Mouse (Mus musculus): ENCODE results near the gene Ldlr.
"Not testable (repeated sequence)": the region's sequence is repeated elsewhere in the genome, so short reads cannot be mapped to it uniquely, and the experiment has no call there.

Ldlr gene

DNA sequence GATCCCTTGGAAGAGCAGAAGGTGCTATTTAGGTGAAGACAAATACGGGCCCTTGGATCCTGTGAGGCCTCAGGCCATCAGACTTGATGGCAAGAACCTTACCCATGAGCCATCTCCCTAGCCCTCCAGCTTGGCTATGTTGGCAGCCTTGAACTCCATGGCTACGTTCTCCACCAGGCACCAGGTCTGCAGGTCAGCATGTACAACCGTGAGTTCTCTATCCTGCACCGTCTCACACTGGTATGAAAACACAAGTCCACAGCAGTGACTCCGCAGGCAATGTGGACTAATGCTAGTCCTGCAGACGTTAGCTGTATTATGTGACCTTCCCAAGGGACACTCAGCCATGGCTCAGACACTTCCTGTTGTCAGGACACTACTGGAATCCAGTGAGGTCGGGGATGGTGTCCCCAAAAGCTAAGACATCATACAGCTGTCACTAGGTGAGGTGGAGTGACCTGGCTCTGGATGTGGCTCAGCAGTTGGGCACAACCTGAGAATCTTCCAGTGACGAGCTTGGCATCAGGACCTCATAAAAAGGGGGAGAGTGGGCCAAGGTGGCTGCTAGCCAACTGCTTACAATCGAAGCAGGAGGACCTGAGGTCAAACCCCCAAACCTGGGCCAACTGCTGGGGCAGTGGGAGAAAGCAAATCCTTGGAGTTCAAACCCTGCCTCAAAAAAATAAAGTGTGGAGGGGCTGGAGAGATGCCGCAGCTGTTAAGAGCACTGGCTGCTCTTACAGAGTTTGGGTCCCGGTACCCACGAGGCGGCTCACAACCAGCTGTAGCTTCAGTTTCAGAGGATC is 31.4 kb downstream of the Ldlr start:
- no peak for DNase-seq (ENCODE audit: extremely low read depth, low read depth)

DNA sequence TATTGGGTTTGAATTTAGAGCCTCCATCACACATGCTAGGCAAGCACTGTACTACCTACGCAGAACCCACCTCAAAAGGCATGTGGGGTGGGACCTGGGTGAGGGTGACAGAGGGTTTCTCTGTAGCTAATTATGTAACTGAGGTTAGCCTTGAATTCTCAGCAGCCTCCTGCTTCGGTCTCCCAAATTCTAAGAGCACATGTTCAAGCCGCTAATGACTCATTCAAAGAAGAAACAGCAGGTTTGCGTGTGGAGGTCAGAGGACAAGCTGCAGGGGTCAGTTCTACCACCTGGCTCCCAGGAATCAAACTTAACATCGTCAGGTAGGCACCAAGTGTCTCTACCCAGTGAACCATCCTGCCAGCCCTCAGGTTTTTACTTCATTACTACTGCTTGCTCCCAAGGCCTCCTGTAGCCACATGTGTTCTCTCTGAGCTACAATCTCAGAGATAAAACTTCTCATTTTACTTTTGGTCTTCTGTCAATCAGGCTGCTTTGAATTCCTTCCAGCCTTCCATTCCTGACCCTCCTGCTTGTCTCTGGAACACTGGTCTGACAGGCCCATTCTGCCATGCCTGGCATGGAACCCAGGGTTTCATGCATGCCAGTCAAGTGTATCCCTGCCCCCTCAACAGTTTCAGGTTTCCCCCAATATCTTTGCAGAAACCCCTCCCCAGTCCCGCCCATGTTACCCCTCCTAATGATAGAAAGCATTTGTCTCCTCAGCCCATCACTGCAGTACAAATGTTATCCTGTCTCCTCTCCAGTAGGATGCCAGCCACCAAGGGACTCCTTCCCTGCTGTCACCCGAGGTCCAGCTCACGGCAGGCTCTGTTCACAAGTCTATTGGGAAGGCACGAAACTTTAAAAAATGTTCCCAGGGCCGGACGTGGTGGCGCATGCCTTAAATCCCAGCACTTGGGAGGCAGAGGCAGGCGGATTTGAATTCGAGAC is 35.6 kb downstream of the Ldlr start:
- no peak for DNase-seq (ENCODE audit: extremely low read depth, low read depth)

GRCm38 (mm10) chr9:21759718-21760117 is 36.4 kb downstream of the Ldlr start:
- peak; percentile 25 for DNase-seq (ENCODE audit: extremely low read depth, low read depth)

DNA sequence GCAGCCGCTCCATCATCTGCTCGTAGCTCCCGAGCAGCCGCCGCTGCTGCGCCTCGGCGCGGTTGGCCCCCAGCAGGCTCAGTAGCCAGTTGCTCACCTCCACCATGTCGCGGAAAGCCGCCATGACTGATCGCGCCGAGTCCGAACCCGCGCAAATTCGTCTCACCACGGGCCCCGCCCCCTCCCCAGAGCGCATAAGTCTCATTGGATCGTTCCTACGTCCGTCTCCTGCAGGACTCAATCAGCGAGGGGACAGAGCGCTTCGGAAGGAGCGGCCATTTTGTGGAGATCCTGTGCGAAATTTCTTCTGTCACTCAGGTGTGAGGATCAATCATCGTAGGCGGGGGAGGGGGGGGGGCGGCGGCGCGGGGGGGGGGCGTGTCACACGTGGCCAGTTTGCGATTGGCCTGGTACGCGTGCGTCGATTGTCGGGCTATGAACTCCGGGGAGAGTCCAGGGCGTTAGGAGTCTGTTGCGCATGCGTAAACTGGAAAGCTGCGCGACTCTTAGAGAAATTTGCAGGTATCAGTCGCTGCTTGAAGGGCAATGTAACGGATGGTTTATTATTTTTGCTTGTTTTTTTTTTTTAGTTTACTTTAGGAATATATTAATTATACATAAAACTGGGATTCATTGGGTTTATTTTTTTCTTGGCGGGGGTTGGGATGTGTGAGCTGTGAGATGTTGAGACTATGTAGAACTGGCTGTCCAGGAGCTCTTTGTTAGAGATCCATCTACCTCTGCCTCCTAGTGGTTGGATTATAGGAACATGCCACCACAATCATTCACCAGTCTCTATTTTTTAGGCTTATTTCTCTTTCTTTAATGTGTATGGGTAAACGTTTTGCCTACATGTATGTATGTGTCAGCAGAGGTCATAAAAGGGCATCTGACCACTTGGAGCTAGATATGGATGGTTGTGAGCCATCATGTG is 37.1 kb downstream of the Ldlr start, which contains the start of gene Spc24:
TSS of gene Spc24 (minus strand) at position 149 of the 934 bp plus-strand sequence.
- DNase-seq (ENCODE audit: extremely low read depth, low read depth) = peak; percentile 99

GRCm38 (mm10) chr9:21762135-21762534 is 38.9 kb downstream of the Ldlr start:
- DNase-seq (ENCODE audit: extremely low read depth, low read depth) = no peak

DNA sequence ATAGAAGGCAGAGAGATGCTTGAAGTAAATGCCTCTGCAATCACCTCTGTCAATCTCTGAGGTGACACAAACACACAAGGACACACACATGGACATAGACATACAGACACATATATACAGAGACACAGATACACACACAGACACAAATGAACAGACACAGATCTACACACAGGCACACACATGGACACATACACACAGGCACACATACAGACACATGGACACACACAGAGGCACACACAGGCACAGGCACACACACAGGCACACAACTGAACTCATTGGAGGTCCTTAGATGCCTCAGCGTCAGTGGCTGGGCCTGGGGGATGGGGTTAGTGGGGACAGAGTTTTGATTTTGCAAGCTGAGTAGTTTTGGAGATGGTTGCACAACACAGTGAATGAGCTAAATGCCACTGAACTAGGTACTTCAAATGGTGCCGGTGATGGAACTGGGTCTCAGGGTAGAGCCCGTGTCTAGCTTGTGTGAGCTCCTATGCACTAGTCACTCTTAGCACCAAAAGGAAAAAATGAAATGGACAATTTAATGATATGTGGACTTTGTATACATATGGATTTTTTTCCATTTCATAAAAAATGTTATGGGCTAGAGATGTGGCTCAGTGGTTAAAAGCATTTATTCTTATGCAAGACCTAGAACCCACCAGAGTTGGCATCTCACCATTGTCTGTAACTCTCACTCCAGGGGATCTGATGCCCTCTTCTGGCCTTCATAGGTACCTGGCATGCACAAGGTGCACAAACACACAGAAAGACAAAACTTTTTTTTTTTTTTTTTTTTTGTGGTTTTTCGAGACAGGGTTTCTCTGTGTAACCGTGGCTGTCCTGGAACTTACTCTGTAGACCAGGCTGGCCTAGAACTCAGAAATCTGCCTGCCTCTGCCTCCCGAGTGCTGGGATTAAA is 41.1 kb downstream of the Ldlr start:
- no peak for DNase-seq (ENCODE audit: extremely low read depth, low read depth)

GRCm38 (mm10) chr9:21767896-21768295 is 44.6 kb downstream of the Ldlr start:
- no peak for DNase-seq (ENCODE audit: extremely low read depth, low read depth)

GRCm38 (mm10) chr9:21768511-21769411 is 45.5 kb downstream of the Ldlr start:
- DNase-seq (ENCODE audit: extremely low read depth, low read depth) = no peak

DNA sequence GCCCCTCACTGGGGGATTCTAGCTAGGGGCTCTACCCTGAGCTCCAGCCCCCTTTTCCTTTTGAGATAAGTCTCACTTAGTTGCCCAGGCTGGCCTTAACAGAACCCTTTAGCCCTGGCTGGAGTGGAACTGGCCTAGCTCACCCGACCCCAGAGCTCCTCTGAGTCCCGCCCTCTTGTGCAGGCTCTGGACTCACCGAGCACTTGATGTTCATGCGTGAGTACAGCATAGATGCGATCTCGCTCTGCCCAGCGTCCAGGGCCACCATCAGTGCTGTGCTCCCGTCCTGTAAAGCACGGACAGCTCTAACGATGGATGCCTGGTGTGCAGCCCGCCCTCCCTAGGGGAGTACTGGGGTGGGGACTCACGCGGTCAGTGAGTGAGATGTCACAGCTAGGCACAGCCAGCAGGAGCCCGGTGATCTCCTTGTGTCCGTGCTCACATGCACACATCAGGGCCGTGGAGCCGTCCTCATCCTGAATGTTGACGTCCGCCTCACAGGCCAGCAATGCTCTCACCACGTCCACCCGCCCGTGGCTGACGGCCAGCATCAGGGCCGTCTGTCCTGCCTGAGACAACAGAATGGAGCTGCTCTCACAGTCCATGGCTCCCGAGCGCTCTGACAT is 46.4 kb downstream of the Ldlr start:
- DNase-seq (ENCODE audit: extremely low read depth, low read depth) = no peak

GRCm38 (mm10) chr9:21773396-21773795 is 50.1 kb downstream of the Ldlr start:
- DNase-seq (ENCODE audit: extremely low read depth, low read depth) = not testable (repeated sequence)

DNA sequence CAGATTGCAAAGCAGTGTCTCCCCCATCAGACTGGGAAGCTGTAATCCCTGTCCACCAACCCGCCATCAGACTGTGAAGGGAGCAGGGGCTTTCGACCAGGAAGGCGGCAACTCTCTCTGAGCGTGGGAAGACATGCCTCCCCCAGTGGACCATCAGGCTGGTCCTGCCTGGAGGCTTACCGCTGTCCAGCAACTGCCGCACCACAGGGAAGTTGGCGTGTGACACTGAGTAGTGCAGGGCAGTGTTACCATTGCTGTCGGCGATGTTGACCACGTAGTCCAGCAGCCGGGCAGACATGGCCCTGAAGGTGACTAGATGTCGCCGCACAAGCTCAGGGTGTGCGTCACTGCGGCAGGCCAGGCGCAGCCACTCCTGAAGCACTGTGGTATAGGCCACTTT is 51.1 kb downstream of the Ldlr start:
- DNase-seq (ENCODE audit: extremely low read depth, low read depth) = no peak

DNA sequence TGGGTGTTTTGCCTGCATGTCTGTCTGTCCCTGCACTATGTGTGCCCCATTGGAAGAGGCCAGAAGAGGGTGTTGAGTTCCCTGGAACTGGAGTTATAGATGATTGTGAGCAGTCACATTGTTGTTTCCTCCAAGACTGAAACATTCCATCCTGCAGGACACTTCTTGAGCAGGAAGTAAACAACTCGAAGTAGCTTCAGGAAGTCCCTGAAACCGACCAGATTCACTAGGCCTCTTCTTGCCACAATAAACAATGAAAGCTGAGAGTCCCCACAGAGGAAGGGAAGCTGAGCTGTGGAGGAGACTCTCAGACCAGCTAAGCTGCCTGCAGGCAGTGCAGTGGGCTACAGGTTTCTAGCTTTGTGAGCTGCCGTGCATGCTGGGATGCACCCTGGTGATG is 54.4 kb downstream of the Ldlr start:
- no peak for DNase-seq (ENCODE audit: extremely low read depth, low read depth)

- DNase-seq (ENCODE audit: extremely low read depth, low read depth) = no peak
These were observed 58.6 kb downstream of the Ldlr start for GRCm38 (mm10) chr9:21781657-21782468.

DNA sequence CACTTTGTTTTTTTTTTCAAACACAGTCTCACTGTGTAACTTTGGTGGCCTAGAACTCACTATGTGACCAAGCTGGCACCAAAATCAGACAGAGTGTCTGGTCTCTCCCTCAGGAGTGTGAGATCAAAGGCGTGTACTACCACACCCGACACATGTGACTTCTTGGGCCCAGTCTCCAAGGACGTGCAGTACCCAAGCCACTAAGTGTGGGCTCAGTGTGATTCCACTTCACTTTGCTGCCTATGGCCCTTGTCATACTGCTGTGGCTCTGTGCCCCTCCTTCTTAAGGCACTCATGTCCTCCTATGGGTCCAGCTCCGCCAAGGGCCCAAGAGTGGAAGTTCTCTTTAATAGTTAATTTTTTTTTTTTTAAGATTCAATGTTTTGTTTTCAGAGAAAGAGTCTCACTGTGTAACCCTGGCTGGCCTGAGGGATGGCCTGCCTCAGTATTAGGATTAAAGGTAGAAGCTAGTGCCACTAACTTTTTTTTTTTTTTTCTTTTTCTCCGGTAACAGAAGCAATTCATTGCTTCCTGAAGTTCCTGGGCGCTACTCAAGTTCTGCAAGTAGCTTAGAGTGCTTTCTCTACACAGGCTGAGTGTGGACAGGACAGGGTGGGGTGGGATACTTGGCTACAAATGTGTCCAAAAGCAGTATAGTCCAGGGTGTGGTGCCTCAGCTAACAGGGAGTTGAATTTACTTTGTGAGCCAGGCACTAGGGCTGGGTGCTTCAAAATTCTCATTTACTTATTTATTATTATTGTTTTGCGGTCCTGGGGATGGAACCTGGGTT is 61.4 kb downstream of the Ldlr start:
- DNase-seq (ENCODE audit: extremely low read depth, low read depth) = no peak

DNA sequence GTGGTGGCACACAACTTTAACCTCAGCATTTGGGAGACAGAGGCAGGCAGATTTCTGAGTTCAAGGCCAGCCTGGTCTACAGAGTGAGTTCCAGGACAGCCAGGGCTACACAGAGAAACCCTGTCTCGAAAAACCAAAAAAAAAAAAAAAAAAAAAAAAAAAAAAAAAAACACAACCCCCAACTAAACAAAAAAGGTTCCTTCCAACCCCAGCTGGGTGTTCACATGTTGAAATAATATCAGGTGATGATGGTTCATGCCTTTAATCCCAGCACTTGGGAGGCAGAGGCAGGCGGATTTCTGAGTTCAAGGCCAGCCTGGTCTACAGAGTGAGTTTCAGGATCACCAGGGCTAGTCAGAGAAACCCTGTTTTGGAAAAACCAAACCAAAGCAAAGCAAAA is 63.0 kb downstream of the Ldlr start:
- DNase-seq (ENCODE audit: extremely low read depth, low read depth) = not testable (repeated sequence)

- no peak for DNase-seq (ENCODE audit: extremely low read depth, low read depth)
These were observed 63.6 kb downstream of the Ldlr start for GRCm38 (mm10) chr9:21786906-21787305.

DNA sequence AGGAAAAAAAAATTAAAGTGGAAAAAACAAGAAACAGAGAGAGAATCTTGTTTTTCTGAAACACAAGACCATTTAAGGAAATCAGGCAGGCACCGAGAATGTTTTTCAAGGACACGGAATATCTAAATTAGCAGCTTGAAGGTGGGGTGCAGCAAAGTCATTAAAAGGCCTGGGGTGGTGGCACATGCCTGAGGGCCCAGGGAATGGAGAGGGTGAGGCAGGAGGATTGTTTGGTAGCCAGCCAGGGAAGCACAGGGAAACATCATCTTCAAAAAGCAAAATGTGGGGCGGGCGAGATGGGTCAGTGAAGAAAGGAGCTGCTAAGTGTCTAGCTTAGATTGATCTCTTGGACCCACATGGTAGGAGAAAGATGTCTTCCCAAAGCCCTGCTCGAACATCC is 64.4 kb downstream of the Ldlr start:
- no peak for DNase-seq (ENCODE audit: extremely low read depth, low read depth)

Data from MEL-GATA-1-ER (cell line).